Mouse (Mus musculus) activated CD4-positive, CD25-positive, alpha-beta regulatory T cell, adult 4 months (primary cell): Measurements from ENCODE around the gene a. TPM values are rescaled to one million over a fixed set of nuclear protein-coding genes. Genes with fewer than 3 reads are reported as not detected.

Source experiments
- ATAC-seq: one replicate; pipeline ENCODE4 v1.8.0; 2017
- polyA plus RNA-seq, 2 experiments: library from polyadenylated mRNA; unstranded; fragments of 100-300 nt; shearing (Covaris generic); gene quantifications; one replicate each; pipeline ENCODE4 v1.2.1; 2017

The a gene
- polyA plus RNA-seq, 2 experiments from 2014 or later, result not detected

DNA sequence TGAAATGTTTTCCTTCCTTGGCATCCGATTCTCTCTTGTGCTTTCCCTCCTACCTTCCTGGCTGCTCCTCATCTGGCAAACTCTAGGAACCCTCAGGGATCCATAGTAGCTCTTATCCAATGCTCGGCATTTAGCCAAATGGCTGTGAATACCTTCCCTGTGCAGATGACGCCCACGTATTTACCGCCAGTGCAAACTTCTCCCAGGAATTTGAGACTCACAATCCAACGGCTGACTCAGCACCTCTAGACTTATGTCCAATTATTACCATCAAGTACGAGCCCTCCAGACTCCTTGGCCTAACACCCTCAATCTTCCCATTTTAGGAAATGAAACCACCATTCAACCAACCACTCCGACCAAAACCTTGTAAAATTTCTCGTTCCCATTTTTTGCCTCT lies 279.8 kb downstream of the a start:
- no peak for ATAC-seq

DNA sequence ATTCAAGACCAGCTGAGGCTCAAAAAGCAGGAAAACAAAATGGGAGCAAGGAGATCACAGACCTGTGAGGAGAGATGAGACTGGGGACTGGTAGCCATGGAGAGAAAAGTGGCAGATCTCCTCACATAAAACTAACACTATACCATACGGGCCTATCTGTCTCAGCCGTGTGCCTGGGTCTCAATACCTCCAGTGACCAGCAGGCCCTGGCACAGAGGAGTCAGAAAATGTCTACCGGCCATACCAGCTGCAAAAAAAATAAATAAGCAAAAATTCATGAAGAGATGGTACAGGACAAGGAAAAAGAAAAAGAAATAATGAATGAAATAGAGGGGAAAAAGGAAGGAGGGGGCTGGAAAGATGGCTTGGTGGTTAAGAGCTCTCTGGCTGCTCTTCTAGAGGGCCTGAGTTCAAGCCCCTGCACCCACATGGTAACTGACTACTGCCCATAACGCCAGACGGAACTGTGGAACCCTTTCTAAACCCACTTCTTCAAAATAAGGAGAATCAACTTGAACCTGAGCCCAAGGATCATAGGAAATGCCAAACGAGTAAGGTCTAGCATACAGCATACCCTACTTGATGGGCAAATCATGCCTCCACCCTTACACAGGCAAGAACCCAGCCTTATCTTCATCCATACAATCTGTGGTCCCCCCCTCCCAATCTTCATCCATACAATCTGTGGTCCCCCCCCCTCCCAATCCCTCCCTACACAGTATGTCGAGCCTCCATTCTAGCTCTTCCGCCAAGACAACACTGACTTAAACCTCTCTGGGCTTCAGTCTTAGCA lies 281.3 kb downstream of the a start:
- ATAC-seq, result no peak

DNA sequence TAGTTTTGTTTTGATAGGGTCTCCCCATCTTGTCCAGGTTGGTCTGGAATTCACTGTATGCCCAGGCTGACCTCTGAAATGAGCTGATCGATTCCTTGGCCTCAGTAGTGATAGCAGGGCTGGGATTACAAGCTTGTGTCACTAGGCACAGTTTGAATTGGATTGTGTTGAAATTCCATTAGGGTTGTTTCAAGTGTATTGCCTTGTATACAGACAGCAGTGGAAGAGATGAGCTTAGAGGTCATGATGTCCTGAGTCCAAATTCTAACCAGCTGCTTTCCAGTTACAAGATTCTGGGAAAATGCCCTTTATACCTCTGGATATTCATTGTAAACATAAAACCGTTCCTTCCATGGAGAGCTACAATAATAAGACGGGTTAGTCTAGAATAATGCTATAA lies 282.1 kb downstream of the a start:
- ATAC-seq, result no peak

DNA sequence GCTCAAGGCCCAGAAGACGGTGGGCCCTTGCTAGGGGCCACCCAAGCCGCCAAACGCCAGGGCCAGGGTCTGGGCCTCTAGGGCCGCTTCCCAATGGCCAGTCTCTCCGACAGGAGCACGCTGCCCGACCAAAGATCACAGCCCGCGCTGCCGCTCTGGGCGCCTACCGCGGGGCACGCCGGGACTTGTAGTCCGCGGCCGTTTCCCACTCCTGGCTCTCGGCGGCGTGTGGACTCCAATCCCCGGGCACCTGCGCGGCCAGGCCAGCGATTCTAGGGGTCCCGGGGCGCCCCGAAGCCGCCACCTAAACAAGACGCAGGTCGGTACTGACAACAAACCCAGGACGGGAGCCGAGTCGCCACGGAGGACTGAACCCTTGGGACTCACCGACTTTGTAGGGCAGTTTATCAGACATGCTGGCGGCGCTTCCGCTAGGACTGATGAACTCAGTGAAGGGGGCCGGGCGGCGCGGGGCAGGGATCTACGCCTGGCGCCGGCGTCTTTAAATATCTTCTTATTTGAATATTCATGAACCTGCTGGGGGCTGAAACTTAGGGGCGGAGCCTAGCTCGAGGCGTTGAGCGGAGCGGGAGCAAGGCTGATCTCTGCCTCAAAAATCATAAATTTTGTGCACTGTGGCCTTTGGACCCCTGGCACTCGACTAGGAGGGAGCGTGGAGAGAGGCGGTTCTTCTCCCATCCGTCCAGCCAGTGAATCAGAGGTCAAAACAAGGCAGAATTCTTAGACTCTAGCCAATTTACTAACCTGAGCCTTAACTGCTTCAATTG lies 283.0 kb downstream of the a start, which contains the start of gene Ahcy:
Ahcy (minus strand) TSS at position 520 of the 788 bp plus-strand sequence.
- peak; percentile 96 for ATAC-seq

DNA sequence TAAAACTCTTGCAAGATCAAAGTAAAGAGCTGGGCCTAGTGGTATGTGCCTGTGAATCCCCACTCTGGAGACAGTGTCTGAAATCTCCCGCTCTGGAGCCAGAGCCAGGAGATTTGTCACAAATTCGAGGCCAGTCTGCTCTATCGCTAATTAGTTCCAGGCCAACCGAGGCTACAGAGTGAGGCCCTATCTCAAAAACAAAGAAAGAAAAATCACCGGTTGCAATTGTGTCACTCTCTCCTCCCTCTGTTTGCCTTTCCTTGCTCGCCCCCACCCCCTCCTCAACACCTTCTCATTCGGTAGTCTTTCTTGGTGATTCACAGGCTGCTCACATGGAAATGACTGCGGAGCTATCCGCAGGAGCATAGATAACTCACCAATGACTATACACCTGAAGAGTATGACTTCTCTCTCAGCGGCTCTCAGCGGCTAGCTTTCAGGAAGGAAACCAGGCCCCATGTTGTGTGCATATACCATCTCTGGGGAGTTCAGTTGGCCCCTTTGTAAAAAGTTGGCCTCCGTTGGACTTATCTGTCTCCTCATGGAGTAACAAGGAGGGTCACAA lies 283.6 kb downstream of the a start:
- peak; percentile 4 for ATAC-seq

DNA sequence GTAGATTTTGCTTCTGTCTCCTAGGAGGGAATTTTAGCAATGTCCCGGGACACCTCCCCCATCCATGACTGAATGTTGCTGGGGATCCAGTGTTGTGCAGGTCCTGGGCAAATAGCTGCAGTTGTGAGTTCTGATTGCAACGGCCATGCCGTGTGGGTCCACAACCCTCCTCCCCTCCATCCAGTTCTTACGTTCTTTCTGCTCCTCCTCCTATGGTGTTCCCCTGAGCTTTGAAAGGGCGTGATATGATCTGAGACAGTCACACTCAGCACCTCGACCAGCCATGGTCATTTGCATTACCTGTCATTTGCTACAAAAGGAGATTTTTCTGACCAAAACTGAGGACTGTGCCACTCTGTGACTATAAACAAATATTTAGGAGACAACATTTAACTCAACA lies 284.4 kb downstream of the a start:
- ATAC-seq, result no peak

DNA sequence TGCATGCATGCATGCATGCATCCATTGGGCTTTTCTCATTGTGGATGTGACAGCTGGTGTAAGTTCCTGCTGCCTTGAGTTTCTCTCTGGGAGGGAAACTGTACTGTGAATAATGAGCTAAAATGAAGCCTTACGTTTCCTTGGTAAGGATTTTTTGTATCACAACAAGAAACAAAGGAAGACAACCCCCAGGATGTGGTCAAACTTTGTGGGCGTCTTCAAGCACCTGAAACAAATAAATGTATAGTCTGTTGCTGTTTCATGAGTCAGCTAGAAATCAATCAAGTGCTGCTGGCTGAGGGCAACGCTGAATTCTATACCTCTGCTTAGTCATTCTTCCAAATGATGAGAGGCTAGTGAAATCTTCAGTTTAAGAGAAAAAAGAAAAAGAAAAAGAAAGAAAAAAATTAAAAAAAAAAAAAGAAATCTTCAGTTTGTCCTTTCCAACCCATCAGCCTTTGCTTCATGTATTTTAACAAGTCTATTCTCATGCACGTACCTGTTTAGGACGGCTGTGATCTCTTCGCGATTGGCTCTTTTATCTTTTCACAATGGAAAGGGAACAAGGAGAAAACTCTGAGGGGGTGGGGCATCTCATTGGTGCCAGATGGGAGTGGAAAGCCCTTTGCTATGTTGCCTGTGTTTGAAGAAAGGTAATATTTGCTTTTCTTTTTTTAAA lies 288.4 kb downstream of the a start:
- ATAC-seq, result peak; percentile 77

DNA sequence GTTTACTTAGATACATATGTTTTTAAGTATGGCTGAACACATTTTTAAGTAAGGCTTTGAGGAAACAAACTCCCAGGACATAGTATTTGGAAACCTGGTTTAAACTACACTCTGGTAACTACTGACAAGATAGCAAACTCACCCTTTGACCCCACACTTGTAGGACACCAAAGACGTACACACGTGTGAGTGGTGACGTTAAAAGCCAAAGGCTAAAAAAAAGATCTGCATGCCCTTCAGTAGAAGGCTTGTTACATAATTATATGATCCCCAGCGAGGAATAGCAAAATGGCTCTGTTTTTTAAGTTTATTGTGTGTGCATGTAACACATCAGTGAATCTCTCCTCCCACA lies 289.0 kb downstream of the a start:
- ATAC-seq, result no peak

DNA sequence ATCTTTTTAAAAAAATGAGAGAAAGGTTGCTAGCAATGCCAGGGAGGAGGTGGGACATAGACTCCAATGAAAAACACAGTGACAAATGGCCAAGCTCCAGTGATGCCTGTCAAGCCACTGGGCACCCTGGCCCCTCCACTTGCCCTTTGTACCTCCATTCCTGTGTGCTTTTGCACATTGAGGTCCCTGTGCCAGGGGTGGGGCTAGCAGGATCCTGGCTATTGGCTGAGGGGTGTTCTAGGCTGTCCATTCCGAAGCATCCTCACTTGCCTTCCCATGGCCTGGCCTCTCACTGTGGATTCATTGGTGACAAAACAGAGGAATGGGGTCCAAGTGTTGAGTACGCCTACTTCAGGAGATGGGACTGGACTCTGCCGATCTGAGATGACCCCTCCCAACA lies 289.9 kb downstream of the a start:
- no peak for ATAC-seq

DNA sequence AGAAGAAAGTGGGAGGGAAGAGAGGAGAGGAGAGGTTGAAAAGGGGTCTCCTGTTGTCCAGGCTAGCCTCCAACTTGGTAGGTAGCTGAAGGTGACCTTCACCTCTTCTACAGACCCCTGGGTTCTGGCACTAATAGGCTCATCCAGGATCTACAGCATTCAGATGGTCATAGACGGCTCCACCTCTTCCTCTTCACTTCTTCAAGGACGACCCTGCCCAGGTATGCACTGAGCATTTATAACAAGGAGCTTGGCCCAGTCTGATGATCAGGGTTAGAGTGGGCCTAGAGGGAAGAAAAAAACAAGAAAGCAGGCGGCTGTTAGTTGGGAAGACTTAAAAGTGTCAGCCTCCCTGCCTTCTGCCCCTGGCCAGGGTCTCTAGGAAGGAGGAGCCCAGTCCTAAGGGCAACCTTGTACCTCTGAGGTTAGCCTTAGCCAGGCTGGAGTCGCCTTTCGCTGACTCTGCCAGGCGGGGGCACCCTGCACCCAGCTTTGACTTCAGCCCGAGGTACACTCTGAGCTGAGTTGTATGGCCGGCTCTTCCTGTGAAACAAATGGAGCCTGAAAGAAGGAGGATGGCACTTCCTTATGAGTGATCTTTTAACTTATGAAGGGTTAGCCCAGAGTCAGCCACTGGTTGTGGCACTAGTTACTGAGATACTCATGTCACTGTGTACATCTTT lies 291.1 kb downstream of the a start:
- ATAC-seq, result peak; percentile 68

DNA sequence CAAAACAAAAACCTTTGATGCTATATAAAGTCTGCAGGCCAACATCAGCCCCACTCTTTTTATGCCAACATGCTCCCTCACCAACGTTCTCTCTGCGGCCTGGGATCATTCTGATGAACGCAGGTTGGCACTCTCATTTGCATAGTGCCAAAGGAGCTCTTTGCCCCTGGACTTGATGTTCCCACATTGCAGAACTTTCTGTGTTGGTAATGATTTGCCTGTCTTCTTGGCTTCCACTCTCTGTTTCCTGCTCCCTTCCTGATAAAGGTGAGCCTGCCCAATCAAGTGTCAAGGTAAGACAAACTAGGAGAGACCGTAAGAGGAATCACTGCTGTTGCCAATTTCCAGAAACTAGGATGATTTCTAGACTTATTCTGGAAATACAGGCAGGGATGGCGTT lies 293.3 kb downstream of the a start:
- no peak for ATAC-seq

DNA sequence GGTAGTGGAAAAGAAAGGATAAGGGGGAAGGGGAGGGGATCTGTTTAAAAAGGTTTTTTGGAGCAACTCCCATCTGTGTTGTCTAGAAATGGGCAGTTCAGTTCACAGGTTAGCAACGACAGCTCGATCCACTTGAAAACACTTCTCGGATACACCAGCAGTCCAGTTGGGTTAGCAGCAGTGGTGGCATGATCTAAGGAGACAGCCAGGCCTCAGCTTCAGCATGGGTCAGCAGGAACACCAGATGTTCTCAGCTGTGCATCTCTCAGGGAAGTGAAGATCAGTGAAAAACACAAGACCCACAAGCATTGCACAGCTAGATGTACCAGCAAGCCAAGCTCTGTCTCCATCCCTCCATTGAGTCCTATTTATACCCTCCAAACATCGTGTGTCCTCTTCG lies 295.1 kb downstream of the a start:
- no peak for ATAC-seq

DNA sequence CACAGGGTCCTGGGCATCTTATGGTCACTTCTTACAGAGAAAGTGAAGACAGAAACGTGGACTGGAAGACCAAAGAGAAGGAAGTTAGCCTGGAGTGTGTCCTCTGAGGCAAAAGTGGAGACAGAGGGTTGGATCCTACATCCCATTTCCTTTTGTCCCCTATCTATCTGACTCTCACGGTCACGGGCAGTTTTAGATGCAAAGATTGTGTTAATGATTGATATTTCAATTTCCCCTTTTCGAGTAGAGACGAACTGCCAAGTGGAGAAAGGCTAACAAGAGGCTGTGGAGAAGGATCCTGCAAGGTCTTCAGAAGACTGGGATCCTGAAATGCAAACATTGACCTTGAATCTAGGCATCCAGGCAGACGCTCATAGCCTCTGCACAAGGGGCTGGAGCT lies 297.1 kb downstream of the a start:
- ATAC-seq, result no peak

DNA sequence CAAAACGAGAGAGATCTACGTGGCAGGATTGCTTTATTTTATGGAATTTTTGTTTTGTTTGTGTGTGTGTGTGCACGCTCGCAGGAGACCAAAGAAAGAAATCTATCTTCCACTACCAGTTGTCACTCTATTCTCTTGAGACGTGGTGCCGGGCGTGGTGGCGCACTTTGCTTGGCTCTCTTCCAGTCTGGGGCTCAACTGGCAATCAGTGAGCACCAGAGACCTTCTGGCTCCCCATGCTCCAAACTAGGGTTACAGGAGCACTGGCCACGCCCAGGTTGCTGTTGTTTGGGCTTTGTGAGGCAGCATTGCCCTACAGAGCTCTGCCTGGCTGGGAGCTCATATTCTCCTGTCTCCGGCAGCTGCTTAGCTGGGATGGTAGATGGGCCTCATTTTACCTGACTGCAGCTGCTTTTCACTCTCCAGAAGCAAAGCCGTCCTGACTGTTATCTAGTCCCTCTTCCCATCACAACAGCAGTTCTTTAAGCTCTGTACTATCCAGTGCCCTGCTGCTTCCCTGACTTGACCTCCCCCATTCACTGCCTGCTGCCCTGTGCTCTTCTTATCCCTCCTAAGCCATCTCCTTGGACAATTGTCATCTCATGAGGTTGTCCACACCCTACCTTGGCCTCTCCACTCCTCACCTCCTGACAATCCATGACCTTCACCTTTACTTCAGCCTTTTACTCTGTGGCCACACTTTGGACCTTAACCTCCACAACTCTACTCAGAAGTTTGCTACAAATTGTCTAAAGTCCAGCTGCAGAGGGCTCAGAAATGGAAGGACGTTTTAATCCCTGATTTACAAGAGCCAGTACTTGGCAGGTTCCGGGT lies 299.9 kb downstream of the a start:
- ATAC-seq, result no peak

DNA sequence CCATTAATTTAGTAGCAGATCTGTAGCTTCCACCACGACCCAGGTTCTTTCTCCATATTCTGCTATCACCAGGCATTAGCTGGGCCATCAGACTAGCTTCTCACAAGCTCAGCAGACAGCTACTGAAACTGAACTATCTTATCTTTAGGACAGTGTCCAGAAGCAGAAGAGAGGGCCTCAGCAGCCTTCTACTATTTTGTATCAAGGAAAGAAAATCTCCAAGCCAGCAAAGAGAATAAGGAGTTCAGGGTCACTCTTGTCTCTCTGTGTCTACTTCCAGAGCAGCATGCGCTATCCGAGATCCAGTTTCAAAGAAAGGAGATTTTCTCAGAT lies 300.5 kb downstream of the a start:
- no peak for ATAC-seq

DNA sequence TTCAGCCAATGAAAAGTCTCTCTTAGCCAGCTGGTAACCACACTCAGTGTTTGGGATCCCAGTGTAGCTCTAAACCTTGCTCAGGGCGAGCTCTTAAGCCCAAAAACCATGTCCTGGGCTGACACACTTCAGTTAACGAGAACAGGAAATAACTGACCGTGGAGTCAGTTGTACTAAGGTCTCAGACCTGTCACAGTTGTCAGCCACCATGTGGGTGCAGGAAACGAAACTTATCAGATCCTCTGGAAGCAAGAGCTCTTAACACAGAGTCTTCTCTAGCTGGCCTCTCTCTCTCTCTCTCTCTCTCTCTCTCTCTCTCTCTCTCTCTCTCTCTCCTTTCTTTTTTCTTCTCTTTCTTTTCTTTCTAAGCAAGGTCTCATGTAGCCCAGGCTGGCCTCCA lies 302.2 kb downstream of the a start:
- ATAC-seq, result no peak

DNA sequence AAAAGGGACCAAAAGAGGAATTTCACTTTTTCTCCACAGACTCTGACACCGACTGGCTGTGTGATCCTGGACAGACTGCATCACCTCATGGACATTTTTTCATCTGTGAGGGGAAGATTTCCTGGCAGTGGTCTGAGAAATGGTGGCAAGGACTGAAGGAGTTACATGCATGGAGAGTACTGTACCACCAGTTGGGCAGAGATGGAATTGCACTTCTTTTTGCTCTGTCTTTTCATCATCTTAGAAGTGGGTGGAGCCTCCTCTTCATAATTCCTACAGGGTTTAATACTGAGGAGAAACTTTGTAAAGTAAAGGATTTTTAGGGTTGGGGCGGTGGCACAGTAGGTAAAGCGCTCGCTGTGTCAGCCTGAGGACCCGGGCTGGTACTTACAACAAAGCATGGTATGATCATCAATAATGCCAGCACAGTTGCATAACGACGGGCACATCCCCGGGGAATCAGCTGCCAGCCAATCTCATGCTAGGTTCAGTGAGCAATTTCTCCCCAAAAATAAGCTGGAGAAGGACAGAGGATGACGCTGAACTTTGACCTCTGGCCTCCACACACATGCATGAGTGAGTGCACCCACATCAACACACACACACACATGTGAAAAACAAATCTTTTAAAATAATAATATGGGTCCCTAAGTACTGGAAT lies 307.6 kb downstream of the a start:
- no peak for ATAC-seq

DNA sequence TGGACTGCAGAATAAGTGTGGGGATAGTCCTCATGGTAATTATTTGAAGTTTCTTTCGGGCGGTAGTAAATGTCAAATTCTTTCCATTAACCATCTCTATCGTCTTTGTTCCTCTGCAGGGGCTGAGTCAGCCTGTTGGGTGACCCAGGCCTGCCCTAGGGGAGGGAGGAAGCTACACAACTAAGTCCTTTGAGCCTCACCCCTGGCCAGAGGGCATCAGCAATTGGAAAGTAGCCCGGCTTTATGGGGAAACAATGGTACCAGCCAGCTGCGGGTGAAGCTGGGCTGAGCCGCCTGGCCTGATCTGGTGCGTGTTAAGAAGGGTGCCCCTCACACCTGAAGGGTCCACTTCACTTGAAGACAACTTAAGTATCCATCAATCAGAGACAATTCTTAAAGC lies 308.2 kb downstream of the a start:
- no peak for ATAC-seq

DNA sequence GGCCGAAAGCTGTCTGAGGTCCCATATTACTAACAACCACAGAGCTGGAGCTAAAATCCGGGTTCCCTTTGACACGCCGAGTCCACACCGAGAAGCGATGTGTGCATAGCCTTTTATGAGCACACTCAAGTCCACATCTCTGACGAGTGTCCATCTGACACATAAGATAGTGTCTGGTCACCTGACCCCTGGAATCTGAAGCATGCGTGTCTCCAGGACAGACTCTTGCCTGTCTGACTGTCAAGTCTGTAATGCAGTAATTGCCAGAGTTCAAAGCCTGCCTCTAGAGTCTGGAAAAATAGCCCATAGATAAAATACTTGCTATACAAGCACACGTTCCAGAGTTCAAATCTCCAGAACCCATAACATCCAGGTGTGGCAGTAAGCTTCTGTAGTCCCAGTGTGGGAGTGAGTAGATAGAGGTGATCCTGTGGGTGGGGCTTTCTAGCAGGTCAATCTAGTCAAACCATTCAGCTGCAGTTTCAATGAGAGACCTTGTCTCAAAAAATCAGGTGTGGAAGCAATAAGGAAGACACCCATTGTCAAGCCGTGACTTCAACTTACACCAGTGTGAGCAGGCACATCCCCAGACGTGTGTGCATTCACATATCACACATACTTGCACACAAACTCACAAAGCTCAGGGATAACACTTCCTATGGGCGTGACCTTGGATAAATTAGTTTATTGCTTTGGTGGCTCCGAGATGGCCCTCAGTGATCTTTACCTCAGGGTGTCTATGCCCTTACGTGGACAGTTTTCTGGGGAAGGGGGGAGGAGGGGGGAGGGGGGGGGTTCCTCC lies 309.0 kb downstream of the a start:
- no peak for ATAC-seq
